Mouse (Mus musculus) olfactory bulb, adult 2 months (tissue): Measurements from ENCODE around the gene Arglu1.

Experiments used
- CTCF ChIP-seq: fragments of 200-500 bp; IDR thresholded peaks from 2 replicates; pipeline ENCODE4 v1.5.1; 2012; ENCODE audit warnings: low read depth, mild to moderate bottlenecking, low read length, moderate library complexity; ENCODE audit not compliant: insufficient read depth
- POLR2A ChIP-seq: fragments of 200-500 bp; IDR thresholded peaks from 2 replicates; pipeline ENCODE4 v1.6.1; 2012; ENCODE audit warnings: mild to moderate bottlenecking, low read depth, low read length, moderate library complexity; ENCODE audit not compliant: insufficient read depth

DNA sequence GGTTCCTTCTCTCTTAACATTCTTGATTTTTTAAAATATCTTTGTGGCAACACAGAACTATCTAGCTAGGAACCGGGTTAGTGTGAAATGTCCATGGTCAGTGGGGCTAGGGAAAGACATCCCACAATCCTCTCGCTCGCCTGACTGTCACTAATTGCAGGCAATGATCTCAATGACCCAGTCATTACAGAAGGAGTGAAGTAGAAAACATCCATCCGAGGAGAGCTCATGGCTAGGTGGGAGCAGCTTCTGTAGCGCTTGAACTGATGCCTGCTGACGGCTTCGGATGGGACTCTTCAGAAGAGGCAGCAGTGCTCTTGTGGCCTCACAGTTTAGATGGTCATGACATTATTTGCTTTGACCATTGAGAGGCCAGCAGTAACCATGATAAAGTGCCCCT lies 58.9 kb downstream of the Arglu1 start:
- no peak for TF ChIP-seq CTCF
- TF ChIP-seq POLR2A: no peak
